Mouse (Mus musculus): ENCODE data around the gene Wbp11.
A peak's percentile ranks its signal among the peaks of the same experiment; 100 is the strongest.

The Wbp11 gene

DNA sequence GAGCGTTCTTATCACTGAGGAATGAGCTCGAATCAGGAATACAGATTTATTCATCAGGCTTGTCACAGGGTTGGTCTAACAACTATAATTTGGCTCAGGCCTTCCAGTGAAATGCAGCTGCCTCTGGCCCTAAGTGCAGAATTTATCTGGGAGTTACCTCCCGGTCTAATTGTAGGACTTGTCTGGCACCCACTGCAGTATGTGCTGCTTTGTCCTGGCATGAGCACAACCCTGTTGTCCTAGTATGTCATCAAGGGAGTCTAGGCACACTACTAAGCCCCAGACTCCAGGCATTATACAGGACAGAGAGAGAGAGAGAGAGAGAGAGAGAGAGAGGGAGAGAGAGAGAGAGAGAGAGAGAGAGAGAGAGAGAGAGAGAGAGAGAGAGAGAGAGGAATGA lies 9.3 kb upstream of the Wbp11 start:
- DNase-seq (ENCODE audit: low read depth, low spot score) = no peak

DNA sequence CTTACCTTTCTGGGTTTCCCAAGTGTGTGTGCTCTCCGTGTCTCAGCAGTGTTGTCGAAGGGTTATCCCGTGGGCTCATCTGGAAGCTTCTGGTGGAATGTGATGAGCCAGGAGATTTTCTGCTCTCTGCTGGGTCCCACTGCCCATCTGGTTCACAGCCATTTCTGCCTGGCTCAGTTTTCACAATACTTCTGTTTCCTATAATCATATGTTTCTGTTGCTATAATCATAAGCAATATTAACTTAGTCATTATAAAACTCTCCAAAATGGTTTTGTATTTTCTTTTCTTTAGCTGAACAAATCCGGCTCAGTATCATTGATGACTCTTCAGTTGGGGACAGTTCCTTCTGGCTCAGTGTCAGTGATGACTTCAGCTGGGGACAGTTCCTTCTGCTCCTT lies 7.3 kb upstream of the Wbp11 start, which contains the start of gene Smco3:
Smco3 (minus strand) TSS at position 101 of the 400 bp plus-strand sequence.
- DNase-seq (ENCODE audit: low read depth, low spot score) = no peak

DNA sequence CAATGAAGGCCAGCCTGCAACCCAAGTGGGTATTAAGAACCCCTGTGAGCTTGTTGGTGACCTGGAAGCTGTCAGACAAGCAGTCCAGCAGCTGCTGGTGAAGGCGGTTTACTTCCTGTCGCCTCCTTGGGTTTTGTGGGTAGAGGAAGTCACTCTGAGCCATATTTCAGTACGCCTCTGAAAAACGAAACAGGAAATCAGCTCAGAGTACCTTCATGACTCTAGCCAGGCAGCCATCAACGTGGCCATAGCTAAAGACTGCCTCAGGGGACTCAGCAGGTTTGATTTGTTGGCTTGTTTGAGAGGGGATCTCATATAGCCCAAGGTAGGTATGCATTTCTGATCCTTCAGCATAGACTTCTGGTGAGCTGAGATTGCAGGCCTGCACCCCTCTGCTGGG lies 3.7 kb upstream of the Wbp11 start:
- no peak for DNase-seq (ENCODE audit: low read depth, low spot score)

DNA sequence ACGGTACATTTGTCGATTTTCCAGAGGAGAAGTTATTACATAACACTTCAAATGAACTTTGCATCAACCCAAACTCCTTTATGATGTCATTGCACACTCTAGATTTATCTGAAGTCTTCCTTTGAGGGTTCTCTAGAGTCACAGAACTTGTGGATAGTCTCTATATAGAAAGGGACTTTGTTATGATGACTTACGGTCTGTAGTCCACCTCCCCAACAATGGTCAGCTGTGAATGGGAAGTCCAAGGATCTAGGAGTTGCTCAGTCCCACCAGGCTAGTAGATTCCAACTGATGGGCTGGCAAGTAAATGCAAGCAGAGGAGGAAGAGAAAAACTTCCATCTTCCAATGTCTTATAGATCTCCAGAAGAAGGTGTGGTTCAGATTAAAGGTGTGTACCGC lies 648 bp upstream of the Wbp11 start:
- DNase-seq (ENCODE audit: low read depth, low spot score) = no peak

DNA sequence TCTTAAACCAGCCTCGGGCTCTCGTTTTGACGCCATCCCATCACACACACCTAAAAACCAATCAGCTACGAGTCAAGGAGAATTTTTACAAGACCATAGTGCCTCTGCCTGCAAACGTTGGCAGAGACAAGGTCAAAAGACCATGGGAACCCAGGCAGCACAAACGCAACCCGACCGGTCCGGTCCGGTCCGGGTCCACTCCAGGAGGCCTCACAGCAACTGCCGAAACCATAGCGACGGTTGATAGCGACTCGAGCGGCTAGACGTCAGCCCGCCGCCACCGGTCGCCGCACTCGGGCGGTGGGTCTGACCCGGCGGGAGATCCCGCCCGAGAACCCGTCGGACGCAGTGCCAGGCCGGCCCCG lies 535 bp downstream of the Wbp11 start, which contains the start of gene BC049715:
BC049715 (plus strand) TSS at position 111 of the 365 bp plus-strand sequence.
- DNase-seq (ENCODE audit: low read depth, low spot score) = no peak

DNA sequence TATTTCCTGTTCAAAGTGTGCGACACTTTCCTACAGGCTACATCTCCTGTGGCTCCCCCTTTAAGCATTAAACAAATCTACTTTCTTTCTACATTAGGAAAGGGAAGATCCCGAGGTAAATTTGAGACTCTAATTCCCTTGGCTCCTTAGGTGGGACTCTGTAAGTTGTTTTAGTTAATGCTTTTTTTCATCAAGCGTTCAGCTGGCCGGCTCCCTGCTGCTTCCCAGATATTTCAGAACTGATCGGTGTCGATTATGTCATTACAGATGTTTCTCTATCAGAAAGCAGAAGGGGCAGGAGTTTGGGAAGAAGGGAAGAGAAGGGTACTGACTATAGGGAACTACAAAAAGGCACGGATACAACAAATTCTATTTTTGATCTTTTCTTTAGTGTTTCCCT lies 917 bp downstream of the Wbp11 start:
- no peak for DNase-seq (ENCODE audit: low read depth, low spot score)

DNA sequence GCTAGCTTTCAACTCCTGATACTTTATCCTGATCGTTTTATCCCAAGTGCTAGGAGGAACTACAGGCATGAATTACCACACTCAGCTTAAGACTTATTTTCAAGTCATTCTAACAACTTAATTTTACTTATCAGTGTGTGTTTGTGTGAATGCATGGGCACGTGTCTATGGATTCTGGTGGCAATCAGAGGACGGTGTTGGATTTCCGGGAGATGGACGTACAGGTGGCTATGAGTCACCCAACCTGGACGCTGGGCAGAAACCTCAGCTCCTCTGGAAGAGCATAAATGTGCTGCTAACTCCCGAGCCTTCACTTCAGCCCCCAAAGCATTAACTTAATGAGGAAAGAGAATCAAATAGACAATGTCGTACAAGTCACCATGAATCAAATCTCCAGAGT lies 3.0 kb downstream of the Wbp11 start:
- DNase-seq (ENCODE audit: low read depth, low spot score) = no peak

DNA sequence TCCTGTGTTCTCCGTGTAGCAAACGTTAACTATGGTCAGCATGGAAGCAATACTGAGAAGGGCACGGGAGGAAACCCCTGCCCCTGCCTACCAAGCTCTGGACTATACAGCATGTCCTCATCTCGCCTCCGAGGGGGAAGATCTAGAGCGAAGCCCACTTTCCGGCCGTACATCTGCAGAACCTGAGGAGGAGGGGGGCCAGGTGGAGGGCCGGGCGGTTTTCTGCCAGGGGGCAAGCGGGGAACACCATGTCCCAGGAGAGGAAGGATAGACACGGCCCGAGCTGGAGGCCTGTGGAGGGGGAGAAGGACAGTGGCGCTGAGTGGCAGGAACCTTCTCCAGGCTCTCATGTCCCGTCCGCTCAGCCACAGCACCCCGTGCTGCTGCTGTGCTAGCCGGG lies 6.9 kb downstream of the Wbp11 start:
- DNase-seq (ENCODE audit: low read depth, low spot score) = no peak

DNA sequence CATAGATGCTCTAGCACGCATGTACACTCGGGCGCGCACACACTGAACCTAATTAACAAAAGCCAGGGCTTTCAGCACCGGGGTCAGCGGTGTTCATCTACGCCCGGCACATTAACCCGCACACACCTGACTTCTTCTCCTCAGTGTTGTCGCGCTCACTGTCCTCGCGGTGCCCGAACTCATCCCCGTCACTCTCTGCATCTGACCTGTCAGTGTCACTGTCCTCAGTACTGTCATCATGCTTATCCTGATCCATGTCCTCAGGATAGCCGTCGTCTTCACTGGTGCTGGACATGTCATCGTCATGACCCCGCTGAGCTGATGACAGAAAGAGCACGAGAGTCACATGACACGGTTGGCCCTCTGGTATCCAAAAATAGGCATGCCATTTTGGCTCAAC lies 7.7 kb downstream of the Wbp11 start:
- DNase-seq (ENCODE audit: low read depth, low spot score) = no peak

DNA sequence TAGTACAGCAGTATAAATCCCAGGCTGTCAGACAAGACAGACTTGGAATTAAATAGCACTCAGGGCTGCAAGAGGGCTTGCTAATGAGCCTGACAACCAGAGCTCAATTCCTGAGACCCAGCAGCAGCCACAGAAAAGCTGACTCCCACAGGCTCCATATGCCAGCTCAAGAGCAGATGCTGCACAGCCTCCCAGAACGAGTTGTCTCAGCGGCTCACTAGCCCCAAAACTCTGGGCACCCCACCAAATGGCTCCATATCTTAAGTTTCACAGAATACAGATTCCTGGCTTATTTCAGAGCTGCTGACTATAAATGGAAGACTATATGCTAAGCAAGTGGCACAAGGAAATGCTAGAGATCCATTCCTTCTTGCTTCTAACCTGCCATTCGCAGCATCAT lies 10.5 kb downstream of the Wbp11 start:
- no peak for DNase-seq (ENCODE audit: low read depth, low spot score)

DNA sequence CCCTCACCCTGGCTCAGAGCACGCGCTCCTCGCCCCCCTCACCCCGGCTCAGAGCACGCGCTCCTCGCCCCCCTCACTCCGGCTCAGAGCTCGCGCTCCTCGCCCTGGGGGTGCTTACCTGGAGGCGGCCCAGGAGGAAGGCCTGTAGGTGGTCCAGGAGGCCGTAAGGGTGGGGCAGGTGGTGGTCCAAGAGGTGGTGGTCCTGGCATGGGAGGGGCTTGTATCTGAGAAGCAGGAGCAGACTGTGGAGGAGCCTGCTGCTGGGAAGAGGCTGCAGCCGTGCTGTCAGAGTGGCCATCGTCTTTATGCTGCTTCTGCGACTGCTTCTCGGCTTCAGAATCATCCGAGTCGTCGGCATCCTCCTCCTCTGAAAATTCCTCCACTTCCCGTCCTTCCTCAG lies 11.2 kb downstream of the Wbp11 start:
- DNase-seq (ENCODE audit: low read depth, low spot score) = no peak

DNA sequence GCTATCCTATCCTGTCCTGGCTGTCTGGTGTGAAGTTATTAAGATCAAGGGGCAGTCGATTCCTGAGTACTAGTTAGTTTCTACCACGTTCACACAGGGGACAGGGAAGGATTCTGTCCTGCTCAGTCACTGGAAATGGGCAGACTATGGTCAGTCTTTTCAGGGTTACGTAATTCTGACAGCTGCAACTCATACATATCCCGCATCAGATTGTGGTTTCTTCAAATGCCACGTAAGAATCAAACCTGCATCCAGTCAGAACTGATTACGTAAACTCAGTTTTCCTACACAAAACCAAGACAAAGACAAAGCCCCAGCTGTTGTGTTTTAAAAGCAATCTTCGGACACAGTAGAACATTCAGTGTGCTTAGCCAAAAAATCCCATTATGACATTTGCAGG lies 12.7 kb downstream of the Wbp11 start:
- no peak for DNase-seq (ENCODE audit: low read depth, low spot score)

DNA sequence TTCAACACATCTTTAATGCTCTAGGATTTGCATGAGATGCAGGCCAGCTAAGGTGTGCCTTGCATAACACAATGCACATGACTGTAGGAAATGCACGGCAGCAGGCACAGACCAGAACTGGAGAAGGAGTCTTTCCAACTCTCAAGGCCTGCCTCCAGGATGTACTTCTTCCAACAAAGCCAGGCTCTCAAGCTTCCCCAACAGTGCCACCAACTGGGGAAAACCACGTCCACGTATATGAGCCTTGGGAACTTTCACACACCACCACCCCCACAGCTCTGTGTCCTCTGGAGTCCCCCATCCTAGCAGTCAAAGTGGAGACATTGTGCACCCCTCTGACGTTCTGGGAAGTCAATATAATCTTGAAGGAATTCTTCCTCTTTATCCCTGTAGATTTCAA lies 14.9 kb downstream of the Wbp11 start:
- DNase-seq (ENCODE audit: low read depth, low spot score) = no peak

DNA sequence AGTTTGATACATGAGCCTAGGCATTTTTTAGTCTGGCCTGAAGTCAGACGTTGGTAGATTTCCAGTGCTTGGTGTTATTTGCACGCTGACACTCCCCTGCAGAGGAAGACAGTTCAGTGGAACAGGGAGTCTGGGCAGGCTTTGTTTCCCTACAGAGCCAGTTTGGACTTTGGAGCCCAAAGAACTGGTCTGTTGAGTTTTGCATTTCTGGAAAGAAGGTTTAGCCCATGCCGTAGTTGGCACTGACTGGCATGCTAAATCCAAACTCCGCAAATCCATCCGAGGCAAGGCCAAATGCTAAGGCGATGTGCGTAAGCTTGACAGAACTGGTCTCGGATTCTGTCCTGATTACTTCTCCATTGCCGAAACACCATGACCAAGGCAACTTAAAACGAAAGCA lies 16.8 kb downstream of the Wbp11 start:
- DNase-seq (ENCODE audit: low read depth, low spot score) = no peak

DNA sequence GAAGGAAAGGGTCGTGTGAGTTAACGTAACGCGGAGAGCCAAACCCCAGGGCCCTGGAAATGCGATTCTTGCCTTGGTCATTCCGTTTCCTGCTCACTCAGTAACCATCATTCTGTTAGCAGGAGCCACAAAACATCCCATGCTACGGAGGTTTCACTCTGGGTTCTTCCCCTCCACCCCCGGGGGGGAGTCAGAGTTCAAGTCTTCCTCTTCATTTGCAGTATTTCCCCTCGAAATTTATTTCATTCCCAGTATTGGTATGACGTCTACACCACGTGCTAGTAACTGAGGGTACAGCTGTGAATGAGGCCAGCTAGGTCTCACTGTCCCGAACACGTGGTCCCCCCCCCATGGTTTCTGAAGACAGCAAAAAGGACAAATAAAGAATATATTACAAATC lies 18.4 kb downstream of the Wbp11 start:
- no peak for DNase-seq (ENCODE audit: low read depth, low spot score)

DNA sequence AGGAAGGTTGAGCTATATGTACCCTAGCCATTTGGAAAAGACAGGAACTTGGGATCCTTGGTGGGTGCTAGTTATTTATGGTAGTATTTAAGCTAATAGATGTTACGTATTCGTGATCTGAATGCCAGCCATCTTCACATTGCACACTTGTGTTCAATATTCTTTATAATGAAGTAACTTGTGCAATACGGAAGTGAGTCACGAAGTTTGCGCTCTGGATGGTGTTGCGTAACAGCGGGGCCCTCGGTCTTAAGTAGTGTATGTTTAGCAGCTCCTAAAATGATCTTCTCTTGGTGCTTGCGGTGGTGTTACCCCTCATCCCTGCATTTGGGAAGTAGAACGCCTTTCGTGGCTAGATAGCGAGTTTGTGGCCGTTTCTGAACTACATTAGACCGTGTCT lies 19.0 kb downstream of the Wbp11 start:
- DNase-seq (ENCODE audit: low read depth, low spot score) = no peak

DNA sequence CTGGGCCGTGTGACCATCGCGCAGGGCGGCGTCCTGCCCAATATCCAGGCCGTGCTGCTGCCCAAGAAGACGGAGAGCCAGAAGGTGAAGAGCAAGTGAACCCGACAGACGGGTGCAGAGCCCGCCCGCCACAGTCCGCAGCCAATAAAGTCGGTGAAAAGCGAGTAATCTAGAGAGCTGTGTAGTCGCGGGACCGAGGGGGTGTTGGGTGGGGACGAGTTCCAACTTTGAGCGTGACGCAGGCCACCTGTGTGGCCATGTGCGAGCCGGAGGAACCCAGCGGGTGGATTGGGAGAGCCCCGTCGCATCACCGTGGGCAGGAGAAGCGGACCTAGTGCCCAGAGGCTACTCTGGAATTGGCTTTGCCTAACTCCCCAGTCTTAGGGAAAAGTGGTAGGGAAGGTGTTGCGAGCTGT lies 19.4 kb downstream of the Wbp11 start:
- no peak for DNase-seq (ENCODE audit: low read depth, low spot score)

DNA sequence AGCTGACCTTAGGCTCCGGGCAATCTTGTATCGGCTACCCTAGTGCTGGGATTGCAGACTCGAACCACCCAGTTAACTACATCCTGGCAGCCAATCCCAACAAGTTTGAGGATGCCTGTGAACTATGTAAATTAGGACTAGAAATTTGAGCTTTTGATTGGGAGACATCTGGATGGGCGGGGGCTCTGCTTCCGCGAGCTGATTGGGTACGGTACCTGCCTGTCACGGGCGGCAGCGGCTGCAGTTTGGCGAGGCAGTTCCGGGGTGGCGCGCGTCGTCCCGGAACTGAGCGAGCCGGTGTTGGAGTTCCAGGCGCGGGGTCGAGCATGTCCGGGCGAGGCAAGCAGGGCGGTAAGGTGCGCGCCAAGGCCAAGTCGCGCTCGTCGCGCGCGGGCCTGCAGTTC lies 20.0 kb downstream of the Wbp11 start, which contains the start of gene H2afj:
H2afj (plus strand) TSS at position 231 of the 404 bp plus-strand sequence.
- peak; percentile 91 for DNase-seq (ENCODE audit: low read depth, low spot score)

DNA sequence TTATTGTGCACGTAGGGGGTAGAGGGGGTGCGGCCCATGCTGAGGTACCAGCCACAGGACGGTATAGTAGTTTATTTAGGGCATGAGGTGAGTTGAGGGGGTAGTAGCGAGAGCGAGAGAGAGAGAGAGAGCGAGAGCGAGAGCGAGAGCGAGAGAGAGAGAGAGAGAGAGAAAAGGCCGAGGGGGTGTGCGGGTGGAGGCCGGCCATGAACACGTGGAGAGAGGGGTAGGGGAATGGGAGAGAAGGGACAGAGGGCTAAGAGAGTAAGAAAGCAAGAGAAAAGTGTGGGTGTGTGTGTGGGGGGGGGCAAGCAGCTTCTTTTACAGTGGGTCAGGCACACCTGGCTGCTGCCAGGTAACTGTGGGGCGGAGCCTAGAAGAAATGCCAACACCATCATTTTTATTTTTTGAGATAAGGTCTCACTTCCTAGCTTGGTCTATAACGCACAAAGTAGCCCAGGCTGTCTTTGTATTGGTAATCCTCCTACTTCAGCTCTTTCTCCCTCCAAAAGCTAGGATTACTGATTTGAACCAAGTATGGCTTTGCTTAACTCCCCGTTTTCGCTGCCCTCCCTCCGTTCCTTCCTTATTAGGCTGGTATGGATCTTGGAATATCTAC lies 20.5 kb downstream of the Wbp11 start:
- DNase-seq (ENCODE audit: low read depth, low spot score) = no peak

DNA sequence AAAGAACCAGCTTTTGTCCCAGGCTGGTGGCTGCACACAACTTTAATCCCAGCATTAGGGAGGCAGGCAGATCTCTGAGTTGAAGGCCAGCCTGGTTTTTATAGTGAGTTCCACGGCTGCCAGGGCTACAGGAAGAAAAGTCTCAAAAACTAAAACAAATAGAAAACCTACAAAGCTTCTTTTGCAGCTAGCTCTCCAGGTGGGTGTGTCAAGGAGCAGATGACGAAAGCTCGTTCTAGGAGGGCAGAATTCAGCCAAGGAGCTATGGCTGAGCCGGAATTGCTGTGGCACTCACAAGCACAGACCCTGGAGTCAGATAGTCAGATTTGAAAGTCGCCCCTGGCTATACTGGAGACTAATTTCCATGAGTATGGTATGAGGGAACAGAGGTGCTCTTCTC lies 21.2 kb downstream of the Wbp11 start:
- no peak for DNase-seq (ENCODE audit: low read depth, low spot score)

DNA sequence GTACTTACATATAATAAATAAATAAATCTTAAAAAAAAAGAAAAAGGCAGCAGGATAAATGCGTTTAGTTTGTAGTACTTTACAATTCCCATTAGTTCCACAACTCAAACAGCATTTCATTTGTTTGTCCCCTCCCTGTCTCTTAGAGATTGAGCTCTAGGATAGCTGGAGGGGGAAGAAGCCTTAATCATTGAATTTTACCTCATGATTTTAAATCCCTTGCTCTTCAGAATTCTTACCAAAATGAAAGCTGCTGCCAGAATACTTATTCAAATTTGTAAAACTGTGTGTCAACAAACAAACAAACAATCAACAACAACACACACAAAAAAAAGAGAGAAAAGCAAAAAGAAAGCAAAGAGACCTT lies 22.6 kb downstream of the Wbp11 start:
- DNase-seq (ENCODE audit: low read depth, low spot score) = no peak

DNA sequence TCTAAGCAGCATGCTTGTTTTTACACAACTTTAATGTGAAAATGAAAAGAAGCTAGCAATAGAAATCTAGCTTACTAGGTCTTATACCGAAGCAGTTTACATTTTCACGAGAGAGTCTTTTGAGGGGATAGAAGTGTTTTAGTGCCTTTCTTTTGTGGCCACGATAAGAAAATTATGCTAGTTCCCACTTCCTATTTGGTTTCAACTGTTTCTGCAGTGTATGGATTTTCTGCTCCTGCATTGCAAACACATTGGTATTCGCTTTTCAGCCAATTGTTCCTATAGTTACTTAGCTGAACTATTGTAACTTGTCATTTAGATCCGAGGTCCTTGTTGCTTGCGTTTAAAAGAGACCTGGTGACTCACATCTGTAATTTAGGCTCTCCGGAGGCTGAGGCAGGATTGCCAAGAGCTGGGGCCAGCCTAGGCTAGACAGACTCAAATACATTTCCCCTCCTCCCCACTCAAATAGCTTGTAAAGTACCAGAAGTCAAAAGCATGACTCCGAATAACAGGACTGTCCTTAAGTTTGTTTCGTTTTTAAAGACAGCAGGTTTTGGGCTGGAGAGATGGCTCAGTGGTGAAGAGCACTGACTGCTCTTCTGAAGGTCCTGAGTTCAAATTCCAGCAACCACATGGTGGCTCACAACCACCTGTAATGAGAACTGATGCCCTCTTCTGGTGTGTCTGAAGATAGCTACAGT lies 23.2 kb downstream of the Wbp11 start:
- no peak for DNase-seq (ENCODE audit: low read depth, low spot score)

DNA sequence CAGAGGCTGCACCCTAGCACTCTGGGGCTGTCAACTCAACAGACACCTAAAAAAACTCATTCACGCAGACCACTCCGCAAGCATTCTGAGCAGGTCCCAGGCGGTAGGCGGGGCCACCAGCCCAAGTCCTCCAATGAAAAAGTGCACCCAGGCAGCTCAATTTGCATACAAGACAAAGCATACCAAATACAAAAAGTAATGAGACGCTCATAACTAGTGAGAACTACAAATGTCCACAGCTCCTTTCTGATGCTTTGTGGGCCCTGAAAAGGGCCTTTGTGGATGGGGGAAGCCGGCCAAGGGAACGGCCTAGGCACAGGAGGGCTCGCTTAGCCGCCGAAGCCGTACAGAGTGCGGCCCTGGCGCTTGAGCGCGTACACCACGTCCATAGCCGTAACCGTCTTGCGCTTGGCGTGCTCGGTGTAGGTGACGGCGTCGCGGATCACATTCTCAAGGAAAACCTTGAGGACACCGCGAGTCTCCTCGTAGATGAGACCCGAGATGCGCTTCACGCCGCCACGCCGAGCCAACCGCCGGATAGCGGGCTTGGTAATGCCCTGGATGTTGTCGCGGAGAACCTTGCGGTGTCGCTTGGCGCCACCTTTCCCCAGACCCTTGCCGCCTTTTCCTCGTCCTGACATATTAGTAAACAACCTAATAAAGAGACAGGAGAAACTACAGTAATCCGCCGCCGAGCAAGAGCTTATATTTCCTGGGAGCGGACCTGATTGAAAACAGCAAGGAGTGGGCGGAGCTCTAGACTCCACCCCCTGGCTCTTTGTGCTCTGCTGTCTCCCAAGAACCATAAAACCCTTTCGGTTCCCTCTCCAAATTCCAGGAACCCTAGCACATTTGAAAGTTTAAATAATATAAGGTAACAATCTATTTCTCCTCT lies 24.0 kb downstream of the Wbp11 start, which contains the start of gene Hist4h4:
Hist4h4 (minus strand) TSS at position 677 of the 895 bp plus-strand sequence.
- DNase-seq (ENCODE audit: low read depth, low spot score) = peak; percentile 92
